In genomic region chr16:52311073-52311472, GRCm38 (mm10) we compare ENCODE assay signal across 9 mouse cellular contexts.
DNase-seq lines count a peak whose midpoint lies in the region; ATAC-seq and TF ChIP-seq lines count a peak whose summit lies in the region.
"Had no signal": no experiment of that assay in that cellular context is flagged by ENCODE, and none has a peak within 500 bp of the region (broad histone marks: within the 10 kb centered on the region; RNA-seq: fewer than 3 reads in every experiment).

No protein-coding gene starts in this region.

- no peaks in the 10 kb centered on the region for H3K4me1 ChIP-seq in embryonic facial prominence, embryonic 11.5 days (ENCODE audit: control insufficient read depth, insufficient read depth, low read length)
- H3K4me1 ChIP-seq in heart, embryonic 13.5 days = no peaks in the 10 kb centered on the region
- H3K4me1 ChIP-seq in kidney, embryonic 16.5 days (ENCODE audit: insufficient read depth, low read length) = no peaks in the 10 kb centered on the region
- H3K4me1 ChIP-seq in limb, embryonic 15.5 days = no peaks in the 10 kb centered on the region

- H3ac ChIP-seq in myocyte (ENCODE audit: control insufficient read depth, insufficient read length) = no peak overlapping the region

- no peaks in the 10 kb centered on the region for H3K9me3 ChIP-seq in embryonic facial prominence, embryonic 11.5 days (replicated peaks; ENCODE audit: control insufficient read depth, low read length)
- H3K9me3 ChIP-seq in heart, embryonic 13.5 days = no peaks in the 10 kb centered on the region
- no peaks in the 10 kb centered on the region for H3K9me3 ChIP-seq in kidney, embryonic 16.5 days (ENCODE audit: low read length)
- H3K9me3 ChIP-seq in limb, embryonic 15.5 days = no peaks in the 10 kb centered on the region
- H3K9me3 ChIP-seq: G1E had no signal

- H3K9ac ChIP-seq in embryonic facial prominence, embryonic 11.5 days (replicated peaks; ENCODE audit: low read length) = no peak overlapping the region
- H3K9ac ChIP-seq in heart, embryonic 13.5 days = peak overlapping the region; percentile 61; the same call in 1 of the 2 replicates
- no peak overlapping the region for H3K9ac ChIP-seq in kidney, embryonic 16.5 days (replicated peaks; ENCODE audit: low read length)
- H3K9ac ChIP-seq in limb, embryonic 15.5 days = no peak overlapping the region

- 22% methylated on average over 9 of the region's 9 CpGs for WGBS in embryonic facial prominence, embryonic 11.5 days
- 19% methylated on average over 9 of the region's 9 CpGs for WGBS in heart, embryonic 13.5 days
- 21% methylated on average over 9 of the region's 9 CpGs for WGBS in kidney, embryonic 16.5 days
- WGBS in limb, embryonic 15.5 days = 16% methylated on average over 9 of the region's 9 CpGs

- peak; percentile 10 for DNase-seq in 3134 (ENCODE audit: extremely low read depth, insufficient read length, low spot score)
- peak; percentile 73 for DNase-seq in adrenal gland, postnatal 14 days
- peak; percentile 80 for DNase-seq in embryonic facial prominence, embryonic 11.5 days (ENCODE audit: low spot score)
- DNase-seq in spleen, postnatal 4 days (ENCODE audit: low spot score in 2 of 2) = peak; percentile 35 to 71

- peak; percentile 39; the same call in 1 of the 2 replicates for ATAC-seq in embryonic facial prominence, embryonic 11.5 days (replicated peaks; ENCODE audit: insufficient number of reproducible peaks, low FRiP score, low TSS enrichment, low read depth)
- no peak for ATAC-seq in heart, embryonic 13.5 days (ENCODE audit: extremely low read depth, insufficient number of reproducible peaks, low FRiP score, low TSS enrichment)
- peak; percentile 87; the same call in 1 of the 2 replicates for ATAC-seq in kidney, embryonic 16.5 days (ENCODE audit: low FRiP score, low TSS enrichment)
- no peak for ATAC-seq in limb, embryonic 15.5 days (ENCODE audit: insufficient number of reproducible peaks, low FRiP score, low TSS enrichment, low read depth)

- no peak overlapping the region for H3K27ac ChIP-seq in embryonic facial prominence, embryonic 11.5 days (replicated peaks; ENCODE audit: low read depth, low read length)
- no peak overlapping the region for H3K27ac ChIP-seq in heart, embryonic 13.5 days (replicated peaks)
- no peak overlapping the region for H3K27ac ChIP-seq in kidney, embryonic 16.5 days (ENCODE audit: low read length)
- no peak overlapping the region for H3K27ac ChIP-seq in limb, embryonic 15.5 days

- no peak for TF ChIP-seq POLR2A in myocyte (IDR thresholded peaks at IDR 0.05; ENCODE audit: insufficient read length, low read depth)

- no peaks in the 10 kb centered on the region for H3K27me3 ChIP-seq in embryonic facial prominence, embryonic 11.5 days (ENCODE audit: control insufficient read depth, insufficient read depth, low read length)
- no peaks in the 10 kb centered on the region for H3K27me3 ChIP-seq in heart, embryonic 13.5 days (replicated peaks)
- H3K27me3 ChIP-seq in kidney, embryonic 16.5 days (ENCODE audit: insufficient read depth, low read length) = no peaks in the 10 kb centered on the region
- H3K27me3 ChIP-seq in limb, embryonic 15.5 days = no peaks in the 10 kb centered on the region
- no peaks in the 10 kb centered on the region for H3K27me3 ChIP-seq in myocyte (ENCODE audit: control insufficient read depth, insufficient read depth, insufficient read length)

- no peak overlapping the region for H3K4me2 ChIP-seq in embryonic facial prominence, embryonic 11.5 days (ENCODE audit: low read depth, low read length)
- peak overlapping the region; percentile 66 for H3K4me2 ChIP-seq in heart, embryonic 13.5 days
- H3K4me2 ChIP-seq in kidney, embryonic 16.5 days (replicated peaks; ENCODE audit: low read depth, low read length) = peak overlapping the region; percentile 11; the same call in 1 of the 2 replicates
- H3K4me2 ChIP-seq in limb, embryonic 15.5 days = 0 out of 2 replicates have a peak overlapping the region, but pooled peaks have one; percentile 15
- peak overlapping the region; percentile 51 for H3K4me2 ChIP-seq in myocyte (ENCODE audit: low read depth)

- H3K4me3 ChIP-seq in embryonic facial prominence, embryonic 11.5 days (ENCODE audit: low read depth, low read length) = no peak overlapping the region
- peak overlapping the region; percentile 39 for H3K4me3 ChIP-seq in heart, embryonic 13.5 days
- no peak overlapping the region for H3K4me3 ChIP-seq in kidney, embryonic 16.5 days (ENCODE audit: low read length)
- H3K4me3 ChIP-seq in limb, embryonic 15.5 days = no peak overlapping the region
- H3K4me3 ChIP-seq in myocyte = no peak overlapping the region

- H3K79me2 ChIP-seq in myocyte (ENCODE audit: control insufficient read depth, insufficient read depth) = no peaks in the 10 kb centered on the region

- no peaks in the 10 kb centered on the region for H3K36me3 ChIP-seq in embryonic facial prominence, embryonic 11.5 days (replicated peaks; ENCODE audit: control insufficient read depth, insufficient read depth, low read depth, low read length)
- no peaks in the 10 kb centered on the region for H3K36me3 ChIP-seq in heart, embryonic 13.5 days
- H3K36me3 ChIP-seq in kidney, embryonic 16.5 days (ENCODE audit: insufficient read depth, low read length) = no peaks in the 10 kb centered on the region
- H3K36me3 ChIP-seq in limb, embryonic 15.5 days = no peaks in the 10 kb centered on the region
- H3K36me3 ChIP-seq in myocyte (ENCODE audit: control insufficient read depth, insufficient read depth) = no peaks in the 10 kb centered on the region
- H3K36me3 ChIP-seq: G1E had no signal

TF ChIP-seq in myocyte, 11 proteins besides CTCF, POLR2A, EP300 and RAD21:
- no peak for TF ChIP-seq REST (IDR thresholded peaks at IDR 0.05; ENCODE audit: insufficient read depth, insufficient read length)
- no peak for TF ChIP-seq TCF3 (IDR thresholded peaks at IDR 0.05; ENCODE audit: insufficient read length, low read depth)
- no peak for TF ChIP-seq E2F4 (IDR thresholded peaks at IDR 0.05; ENCODE audit: insufficient read depth)

Comparison
In these comparisons a context has a peak if more than half of its experiments do, and no peak if none do; other contexts are left out.
1. DNase-seq: peak in every context shown above with its lines; median percentile 80 in embryonic facial prominence, embryonic 11.5 days; 73 in adrenal gland, postnatal 14 days; 53 in spleen, postnatal 4 days; 10 in 3134.
2. ATAC-seq: peak in embryonic facial prominence, embryonic 11.5 days (single experiment) and kidney, embryonic 16.5 days (single experiment); none in heart, embryonic 13.5 days (single experiment) and limb, embryonic 15.5 days (single experiment).